Mouse (Mus musculus) spleen, postnatal 14 days (tissue): ENCODE data around the gene Pramel4.
"Not testable (repeated sequence)": the region's sequence is repeated elsewhere in the genome, so short reads cannot be mapped to it uniquely, and the experiment has no call there.

Source experiments
- DNase-seq, 2 experiments: peaks; one replicate each; pipeline ENCODE4 v3.0.0; 2021 to 2022; ENCODE audit warnings: low spot score in 2 of 2

Gene Pramel4

DNA sequence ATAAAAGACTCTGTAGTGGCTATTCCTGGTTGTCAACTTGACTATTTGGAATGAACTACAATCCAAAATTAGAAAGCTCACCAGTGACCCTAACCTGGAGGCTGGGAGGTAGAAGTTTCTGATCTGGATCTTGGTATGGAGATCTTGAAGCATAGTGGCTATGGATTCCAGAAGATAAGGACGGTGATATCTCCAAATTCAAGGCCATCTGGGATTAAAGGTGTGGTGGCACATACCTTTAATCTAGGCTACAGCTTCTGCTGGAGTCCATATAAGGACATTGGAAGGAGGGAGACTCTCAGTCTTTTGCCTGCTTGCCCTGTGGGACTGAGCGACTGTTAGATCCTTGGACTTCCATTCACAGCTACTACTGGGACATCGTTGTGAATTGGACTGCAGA, at the start of gene Pramel4:
TSS of gene Pramel4 (plus strand) at position 301 of the 400 bp plus-strand sequence.
- not testable (repeated sequence) for DNase-seq

DNA sequence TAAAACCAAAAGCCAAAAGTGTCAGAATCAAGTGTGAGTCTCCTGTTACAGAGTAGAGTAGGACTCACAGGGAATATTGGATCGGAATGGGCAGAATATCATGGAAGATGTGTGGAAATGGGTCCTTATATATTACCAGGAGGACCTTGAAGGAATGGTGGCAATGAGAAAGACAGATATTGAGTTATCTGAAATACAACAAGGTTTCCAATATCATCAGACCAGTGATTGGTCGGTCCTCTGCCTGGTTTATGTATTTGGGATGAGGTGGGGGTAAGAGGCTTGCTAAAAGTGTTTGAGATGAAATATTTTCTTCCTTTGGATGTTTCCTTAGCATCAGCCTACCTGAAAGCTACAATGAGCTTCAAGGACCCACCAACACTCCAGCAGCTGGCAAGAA, 47.2 kb downstream of the Pramel4 start, which contains the start of gene Gm13102:
TSS of gene Gm13102 (plus strand) at position 301 of the 400 bp plus-strand sequence.
- DNase-seq = not testable (repeated sequence)
